Mouse (Mus musculus): ENCODE measurements around the gene Nphp4.

The Nphp4 gene

GRCm38 (mm10) chr4:152477466-152478223 is 1.1 kb downstream of the Nphp4 start, which contains the start of gene Kcnab2:
Kcnab2 (minus strand) TSS chr4:152477871.
- DNase-seq (ENCODE audit: low spot score in 2 of 2), result peak; percentile 99 to 100

GRCm38 (mm10) chr4:152478224-152478567 is 1.7 kb downstream of the Nphp4 start:
- DNase-seq (ENCODE audit: low spot score in 2 of 2), result no peak

- DNase-seq (ENCODE audit: low spot score in 2 of 2), result no peak
Measured at GRCm38 (mm10) chr4:152480426-152480825, 3.9 kb downstream of the Nphp4 start.

GRCm38 (mm10) chr4:152488046-152488445 is 11.5 kb downstream of the Nphp4 start:
- DNase-seq (ENCODE audit: low spot score in 2 of 2), result no peak

- no peak for DNase-seq (ENCODE audit: low spot score in 2 of 2)
Measured at GRCm38 (mm10) chr4:152490311-152490710, 13.8 kb downstream of the Nphp4 start.

- DNase-seq (ENCODE audit: low spot score in 2 of 2), result peak in 1 of 2 experiments; percentile 70
Measured at GRCm38 (mm10) chr4:152491250-152491899, 14.9 kb downstream of the Nphp4 start.

GRCm38 (mm10) chr4:152494360-152494879 is 17.9 kb downstream of the Nphp4 start:
- no peak for DNase-seq (ENCODE audit: low spot score in 2 of 2)

GRCm38 (mm10) chr4:152512221-152512925 is 35.9 kb downstream of the Nphp4 start:
- no peak for DNase-seq (ENCODE audit: low spot score in 2 of 2)

GRCm38 (mm10) chr4:152514884-152515283 is 38.4 kb downstream of the Nphp4 start:
- DNase-seq (ENCODE audit: low spot score in 2 of 2), result no peak

- DNase-seq (ENCODE audit: low spot score in 2 of 2), result no peak
Measured at GRCm38 (mm10) chr4:152519106-152519505, 42.6 kb downstream of the Nphp4 start.

GRCm38 (mm10) chr4:152520083-152520482 is 43.6 kb downstream of the Nphp4 start:
- DNase-seq (ENCODE audit: low spot score in 2 of 2), result peak; percentile 34 to 64

GRCm38 (mm10) chr4:152532872-152533271 is 56.4 kb downstream of the Nphp4 start:
- DNase-seq (ENCODE audit: low spot score in 2 of 2), result no peak

GRCm38 (mm10) chr4:152539756-152540155 is 63.2 kb downstream of the Nphp4 start:
- no peak for DNase-seq (ENCODE audit: low spot score in 2 of 2)

- DNase-seq (ENCODE audit: low spot score in 2 of 2), result no peak
Measured at GRCm38 (mm10) chr4:152541172-152541571, 64.7 kb downstream of the Nphp4 start.

GRCm38 (mm10) chr4:152542447-152542846 is 65.9 kb downstream of the Nphp4 start:
- no peak for DNase-seq (ENCODE audit: low spot score in 2 of 2)

- DNase-seq (ENCODE audit: low spot score in 2 of 2), result no peak
Measured at GRCm38 (mm10) chr4:152546481-152546880, 70.0 kb downstream of the Nphp4 start.

- DNase-seq (ENCODE audit: low spot score in 2 of 2), result no peak
Measured at GRCm38 (mm10) chr4:152547886-152548663, 71.6 kb downstream of the Nphp4 start.

- no peak for DNase-seq (ENCODE audit: low spot score in 2 of 2)
Measured at GRCm38 (mm10) chr4:152549507-152550202, 73.1 kb downstream of the Nphp4 start.

GRCm38 (mm10) chr4:152550203-152550549 is 73.7 kb downstream of the Nphp4 start:
- DNase-seq (ENCODE audit: low spot score in 2 of 2), result no peak

GRCm38 (mm10) chr4:152553582-152554285 is 77.2 kb downstream of the Nphp4 start:
- DNase-seq (ENCODE audit: low spot score in 2 of 2), result no peak
